Mouse (Mus musculus): ENCODE results near the gene Aars. TPM values are rescaled to one million over a fixed set of nuclear protein-coding genes. Genes with fewer than 3 reads are reported as not detected.
"Not testable (repeated sequence)": the region's sequence is repeated elsewhere in the genome, so short reads cannot be mapped to it uniquely, and the experiment has no call there.

Gene Aars
- total RNA-seq, 4 experiments from 2014 or later, result 41.3 to 51.9 (median 48.3) TPM

DNA sequence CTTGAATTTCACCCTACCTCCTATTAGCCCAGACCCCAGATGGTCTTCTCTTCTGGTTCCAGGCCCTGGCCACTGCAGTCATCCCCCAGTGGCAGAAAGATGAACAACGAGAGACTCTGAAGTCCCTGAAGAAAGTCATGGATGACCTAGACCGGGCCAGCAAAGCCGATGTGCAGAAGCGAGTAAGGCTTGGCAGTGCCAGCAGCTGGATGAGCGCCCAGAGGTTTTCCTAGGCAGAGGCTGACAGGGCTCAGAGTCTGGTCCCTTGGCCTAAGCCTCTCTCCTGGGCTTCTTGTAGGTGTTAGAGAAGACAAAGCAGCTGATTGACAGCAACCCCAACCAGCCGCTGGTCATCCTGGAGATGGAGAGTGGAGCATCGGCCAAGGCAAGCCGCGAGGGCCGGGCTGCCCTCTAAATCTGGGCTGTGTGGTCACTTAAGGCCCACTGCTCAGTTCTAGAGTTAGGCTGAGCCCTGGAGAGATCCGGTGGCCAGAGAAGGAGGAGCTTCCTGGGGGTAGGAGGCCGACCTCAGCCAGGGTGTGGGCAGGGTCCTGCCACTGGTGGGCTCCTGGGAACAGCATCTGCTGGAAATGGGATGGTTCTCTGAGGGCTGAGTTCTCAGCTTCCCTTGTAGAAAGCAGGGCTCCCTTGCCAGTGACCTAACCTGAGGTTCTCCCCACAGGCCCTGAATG, 21.0 kb downstream of the Aars start:
- peak in 1 of 2 experiments; percentile 34 for DNase-seq (ENCODE audit: low spot score in 2 of 2)

- DNase-seq (ENCODE audit: low spot score in 2 of 2), result no peak
Observed at GRCm38 (mm10) chr8:111055031-111055634, 22.2 kb downstream of the Aars start.

DNA sequence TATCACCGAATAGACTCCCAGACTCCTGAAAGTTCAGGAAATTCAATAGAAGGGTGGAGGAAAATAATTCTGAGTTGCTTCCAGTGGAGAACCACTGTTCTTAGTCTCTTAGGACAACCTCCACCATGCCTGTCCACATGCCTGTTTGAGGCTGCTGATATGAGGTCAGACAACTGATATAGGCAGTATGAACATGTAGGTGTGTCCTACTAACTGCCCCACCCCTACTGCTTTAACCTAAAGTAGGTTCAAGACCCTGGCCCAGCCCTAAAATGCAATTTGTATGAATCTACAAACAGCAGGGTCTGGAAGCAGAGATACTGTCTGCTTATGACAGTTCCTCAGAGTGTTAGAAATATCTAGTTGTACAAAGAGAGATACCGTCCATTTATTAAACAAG, 22.7 kb downstream of the Aars start:
- no peak for DNase-seq (ENCODE audit: low spot score in 2 of 2)

- peak; percentile 81 to 85 for DNase-seq (ENCODE audit: low spot score in 2 of 2)
Observed at GRCm38 (mm10) chr8:111056158-111056663, 23.3 kb downstream of the Aars start, which contains the start of gene Exosc6. Gene Exosc6 (plus strand): TSS chr8:111056339.

GRCm38 (mm10) chr8:111056691-111057293, 23.8 kb downstream of the Aars start:
- peak in 1 of 2 experiments; percentile 17 for DNase-seq (ENCODE audit: low spot score in 2 of 2)

GRCm38 (mm10) chr8:111058946-111059572, 26.1 kb downstream of the Aars start:
- DNase-seq (ENCODE audit: low spot score in 2 of 2), result no peak

GRCm38 (mm10) chr8:111061688-111062071, 28.7 kb downstream of the Aars start:
- no peak for DNase-seq (ENCODE audit: low spot score in 2 of 2)

- DNase-seq (ENCODE audit: low spot score in 2 of 2), result peak; percentile 75 to 82
Observed at GRCm38 (mm10) chr8:111062072-111062757, 29.3 kb downstream of the Aars start.

GRCm38 (mm10) chr8:111062893-111063292, 29.9 kb downstream of the Aars start:
- no peak for DNase-seq (ENCODE audit: low spot score in 2 of 2)

GRCm38 (mm10) chr8:111066308-111066707, 33.4 kb downstream of the Aars start:
- no peak for DNase-seq (ENCODE audit: low spot score in 2 of 2)

DNA sequence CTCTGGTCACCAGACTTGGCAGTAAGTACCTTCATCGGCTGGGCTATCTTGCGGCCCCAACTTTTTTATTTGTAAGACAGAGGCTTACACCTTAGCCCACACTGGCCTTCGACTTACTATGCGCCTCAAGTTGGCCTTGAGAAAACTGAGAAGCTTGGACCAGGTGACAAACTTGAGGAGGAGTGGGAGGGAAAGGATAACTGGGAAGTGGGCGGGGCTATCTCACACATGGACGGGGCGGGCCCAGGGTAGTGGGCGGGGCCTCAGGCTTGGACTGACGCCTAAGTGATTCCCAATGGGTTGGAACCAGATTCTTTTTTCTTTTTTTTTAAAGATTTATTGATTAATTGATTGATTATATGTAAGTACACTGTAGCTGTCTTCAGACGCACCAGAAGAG, 34.5 kb downstream of the Aars start:
- DNase-seq (ENCODE audit: low spot score in 2 of 2), result no peak

GRCm38 (mm10) chr8:111068660-111069059, 35.7 kb downstream of the Aars start:
- not testable (repeated sequence) for DNase-seq (ENCODE audit: low spot score in 2 of 2)

DNA sequence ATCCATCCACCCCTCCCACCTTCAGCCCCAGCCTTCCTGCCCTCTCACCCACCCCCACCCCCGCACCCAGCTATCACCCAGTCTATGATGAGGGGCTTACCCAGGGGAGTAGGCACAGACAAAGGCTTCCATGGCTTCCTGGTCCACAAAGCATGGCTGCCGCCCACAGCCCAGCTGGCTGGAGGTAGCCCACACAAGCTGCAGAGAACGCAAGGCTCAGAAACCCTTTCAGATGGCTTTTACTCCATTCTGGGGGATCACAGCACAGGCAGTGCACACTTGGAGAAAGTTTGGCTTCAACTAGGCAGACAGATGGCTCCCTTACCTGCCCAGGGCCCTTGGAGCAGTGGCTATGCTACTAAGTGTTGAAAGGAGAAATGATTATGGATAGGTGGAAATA, 43.0 kb downstream of the Aars start:
- no peak for DNase-seq (ENCODE audit: low spot score in 2 of 2)

GRCm38 (mm10) chr8:111079461-111079860, 46.5 kb downstream of the Aars start:
- no peak for DNase-seq (ENCODE audit: low spot score in 2 of 2)

- DNase-seq (ENCODE audit: low spot score in 2 of 2), result peak in 1 of 2 experiments; percentile 38
Observed at GRCm38 (mm10) chr8:111079861-111080271, 46.9 kb downstream of the Aars start.

- DNase-seq (ENCODE audit: low spot score in 2 of 2), result no peak
Observed at GRCm38 (mm10) chr8:111081580-111082258, 48.8 kb downstream of the Aars start.

- not testable (repeated sequence) for DNase-seq (ENCODE audit: low spot score in 2 of 2)
Observed at GRCm38 (mm10) chr8:111083936-111084335, 51.0 kb downstream of the Aars start.

- peak in 1 of 2 experiments; percentile 27 for DNase-seq (ENCODE audit: low spot score in 2 of 2)
Observed at GRCm38 (mm10) chr8:111090126-111090525, 57.2 kb downstream of the Aars start.

- DNase-seq (ENCODE audit: low spot score in 2 of 2), result peak; percentile 16 to 17
Observed at GRCm38 (mm10) chr8:111091706-111092105, 58.8 kb downstream of the Aars start.

DNA sequence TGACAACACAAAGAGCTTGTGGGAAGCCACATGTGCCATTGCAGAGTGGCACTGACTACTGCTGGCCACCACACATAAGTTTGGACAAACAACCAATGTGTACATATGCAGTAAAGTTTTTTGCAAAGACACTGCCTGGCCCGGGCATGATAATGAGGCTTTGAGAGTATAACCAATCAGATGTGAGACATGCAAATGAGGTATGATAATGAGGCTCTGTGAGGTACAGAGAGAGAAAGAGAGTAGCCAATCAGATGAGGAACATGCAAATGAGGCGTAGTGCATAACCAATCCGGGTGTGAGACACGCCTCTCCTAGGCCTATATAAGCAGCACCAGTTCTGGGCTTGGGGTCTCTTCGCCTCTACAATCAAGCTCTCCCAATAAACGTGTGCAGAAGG, 59.4 kb downstream of the Aars start, which contains the start of gene Clec18a:
Gene Clec18a, minus strand, starts transcription at position 101 of the 400 bp plus-strand sequence.
- DNase-seq (ENCODE audit: low spot score in 2 of 2), result not testable (repeated sequence)

Measured in gastrocnemius, adult 8-10 months (tissue).